Mouse (Mus musculus): ENCODE results near the gene L3mbtl2.

DNA sequence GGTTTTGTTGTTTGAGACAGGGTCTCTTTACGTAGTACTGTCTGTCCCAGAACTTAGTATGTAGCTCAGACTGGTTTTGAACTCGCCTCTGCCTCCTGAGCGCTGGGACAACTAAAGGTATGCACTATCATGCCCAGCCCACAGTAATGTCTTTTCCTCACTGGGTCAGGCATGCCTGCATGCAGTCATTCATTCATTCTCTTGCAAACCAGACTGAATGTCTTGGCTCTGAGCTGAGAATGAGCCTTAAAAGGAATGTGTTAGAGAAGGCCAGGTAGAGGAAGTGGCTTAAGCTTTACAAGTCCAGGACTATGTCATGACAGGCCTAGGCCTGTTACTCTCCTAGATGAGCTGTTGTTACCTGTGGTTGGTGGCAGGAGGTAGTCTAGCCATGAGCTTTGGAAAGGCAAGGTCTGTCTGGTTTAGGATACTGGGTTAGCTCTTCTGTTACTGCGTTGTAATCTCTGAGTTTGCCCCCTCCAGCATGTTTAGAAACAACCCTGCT, 16.7 kb downstream of the L3mbtl2 start:
- TF ChIP-seq CTCF (IDR thresholded peaks at IDR 0.05), result no peak
- TF ChIP-seq EP300 (IDR thresholded peaks at IDR 0.05), result no peak

Data from lung, postnatal 0 days (tissue).